Mouse (Mus musculus) layer of hippocampus, postnatal 25 days (tissue): ENCODE results near the gene Adcy10. TPM values are rescaled to one million over a fixed set of nuclear protein-coding genes. Genes with fewer than 3 reads are reported as not detected.

Experiments used
- DNase-seq, 2 experiments: peaks; one replicate each; pipeline ENCODE4 v3.0.0; 2022; ENCODE audit warnings: mixed read lengths in 2 of 2, low spot score in 1 of 2; ENCODE audit errors: extremely low spot score in 1 of 2
- total RNA-seq, 2 experiments: library from RNA; stranded (reverse); gene quantifications; 2 replicates each; pipeline ENCODE4 v1.2.3; 2021

Adcy10 gene
- total RNA-seq, 2 experiments from 2014 or later = 0.15 TPM; not detected in 1

GRCm38 (mm10) chr1:165594699-165595421, 109.9 kb downstream of the Adcy10 start:
- no peak for DNase-seq

GRCm38 (mm10) chr1:165601775-165602280, 116.8 kb downstream of the Adcy10 start:
- DNase-seq = no peak

- DNase-seq = no peak
Measured at GRCm38 (mm10) chr1:165603218-165603617, 118.2 kb downstream of the Adcy10 start.

- DNase-seq = no peak
Measured at GRCm38 (mm10) chr1:165604203-165604602, 119.2 kb downstream of the Adcy10 start.

GRCm38 (mm10) chr1:165605108-165605507, 120.1 kb downstream of the Adcy10 start:
- no peak for DNase-seq

GRCm38 (mm10) chr1:165605774-165606173, 120.8 kb downstream of the Adcy10 start:
- DNase-seq = no peak

GRCm38 (mm10) chr1:165608904-165609303, 123.9 kb downstream of the Adcy10 start:
- no peak for DNase-seq

- DNase-seq = no peak
Measured at GRCm38 (mm10) chr1:165609495-165610320, 124.7 kb downstream of the Adcy10 start.

GRCm38 (mm10) chr1:165610321-165610999, 125.5 kb downstream of the Adcy10 start:
- DNase-seq = no peak

- no peak for DNase-seq
Measured at GRCm38 (mm10) chr1:165612714-165613113, 127.7 kb downstream of the Adcy10 start.

GRCm38 (mm10) chr1:165613926-165614325, 128.9 kb downstream of the Adcy10 start:
- no peak for DNase-seq

GRCm38 (mm10) chr1:165614793-165615192, 129.8 kb downstream of the Adcy10 start:
- no peak for DNase-seq

- DNase-seq = no peak
Measured at GRCm38 (mm10) chr1:165616652-165617051, 131.7 kb downstream of the Adcy10 start.

- no peak for DNase-seq
Measured at GRCm38 (mm10) chr1:165617166-165617891, 132.3 kb downstream of the Adcy10 start.

GRCm38 (mm10) chr1:165618201-165618624, 133.2 kb downstream of the Adcy10 start:
- peak in 1 of 2 experiments; percentile 36 for DNase-seq

GRCm38 (mm10) chr1:165625058-165625457, 140.1 kb downstream of the Adcy10 start:
- DNase-seq = no peak

GRCm38 (mm10) chr1:165625896-165626295, 140.9 kb downstream of the Adcy10 start:
- DNase-seq = no peak
